Mouse (Mus musculus) kidney, adult 2 months (tissue): ENCODE data around the gene Stk38. TPM values are rescaled to one million over a fixed set of nuclear protein-coding genes. Genes with fewer than 3 reads are reported as not detected.

Experiments
- DNase-seq: peaks from one replicate; pipeline ENCODE4 v3.0.0; 2021
- H3K27ac ChIP-seq: fragments of 200-500 bp; 2 replicates; pipeline ENCODE4 v1.5.1; 2012; ENCODE audit warnings: low read depth, low read length, control low read depth, inconsistent platforms; ENCODE audit not compliant: insufficient read depth
- H3K27me3 ChIP-seq: fragments of 200-500 bp; replicated peaks from 2 replicates; pipeline ENCODE4 v1.6.1; 2012; ENCODE audit warnings: mild to moderate bottlenecking, moderate library complexity, low read length, inconsistent platforms; ENCODE audit not compliant: control insufficient read depth, insufficient read depth
- H3K36me3 ChIP-seq: fragments of 200-500 bp; 2 replicates; pipeline ENCODE4 v1.6.1; 2012; ENCODE audit warnings: mild to moderate bottlenecking, moderate library complexity, low read length, inconsistent platforms; ENCODE audit not compliant: control insufficient read depth, insufficient read depth
- H3K4me1 ChIP-seq: fragments of 200-500 bp; 2 replicates; pipeline ENCODE4 v1.6.1; 2011; ENCODE audit warnings: low read length; ENCODE audit not compliant: control insufficient read depth, insufficient read depth
- H3K4me3 ChIP-seq: fragments of 200-500 bp; 2 replicates; pipeline ENCODE4 v1.5.1; 2011; ENCODE audit warnings: mild to moderate bottlenecking, low read depth, low read length, control low read depth; ENCODE audit not compliant: insufficient read depth
- CTCF ChIP-seq: fragments of 200-500 bp; conservative IDR thresholded peaks from 2 replicates; pipeline ENCODE4 v1.5.1; 2011; ENCODE audit warnings: low read depth, mild to moderate bottlenecking, control low read depth, low read length, moderate library complexity, mixed read lengths; ENCODE audit not compliant: insufficient read depth, insufficient read length
- POLR2A ChIP-seq: fragments of 200-500 bp; IDR thresholded peaks from one replicate; pipeline ENCODE4 v1.6.1; 2011; ENCODE audit warnings: low read depth, low read length, control low read depth
- WGBS: fragments of 180-500 bp; shearing (Covaris S2); methylation state at CpG from one replicate; pipeline ENCODE4 v1.1.7; 2018; 5-methylcytosine and 5-hydroxymethylcytosine counted together
- polyA plus RNA-seq: library from polyadenylated mRNA; depleted of rRNA; stranded (reverse); fragments of >200 nt; gene quantifications from 2 replicates; pipeline ENCODE4 v1.2.3, GENCODE M21; 2012; rRNA removed

Gene Stk38
- 61.7 and 66.8 TPM in 2 replicates for polyA plus RNA-seq

GRCm38 (mm10) chr17:29007641-29008325 lies at the start of gene Stk38:
TSS of gene Stk38 (minus strand) at chr17:29007995.
- no peaks in the 10 kb centered on the region for H3K36me3 ChIP-seq
- peak within 1 kb of the TSS; percentile 100 for H3K4me3 ChIP-seq
- peak within 1 kb of the TSS; percentile 96 for H3K27ac ChIP-seq
- H3K27me3 ChIP-seq: no peaks in the 10 kb centered on the region
- H3K4me1 ChIP-seq: peaks cover 17% of the 10 kb centered on the region; the same call in 1 of the 2 replicates
- peak; percentile 94 for DNase-seq
- WGBS: under 1% methylated on average over 65 of the region's 65 CpGs
- peak; percentile 47 for TF ChIP-seq POLR2A
- TF ChIP-seq CTCF: no peak

- Histone ChIP-seq H3K4me3 (no peak overlapping the region), H3K36me3 (no peaks in the 10 kb centered on the region), H3K27me3 (no peaks in the 10 kb centered on the region), H3K4me1 (no peaks in the 10 kb centered on the region), H3K27ac (no peak overlapping the region)
- 80% methylated on average over 11 of the region's 11 CpGs for WGBS
- DNase-seq: no peak
- no peak for TF ChIP-seq POLR2A
- no peak for TF ChIP-seq CTCF
These were observed 49.6 kb upstream of the Stk38 start for GRCm38 (mm10) chr17:29057361-29057890.

GRCm38 (mm10) chr17:29056699-29057151 lies 48.9 kb upstream of the Stk38 start:
- DNase-seq: no peak
- no peak overlapping the region for H3K27ac ChIP-seq

GRCm38 (mm10) chr17:29056207-29056606 lies 48.4 kb upstream of the Stk38 start:
- H3K36me3 ChIP-seq: no peaks in the 10 kb centered on the region
- H3K4me3 ChIP-seq: no peak overlapping the region
- TF ChIP-seq POLR2A (no peak), CTCF (no peak)
- no peaks in the 10 kb centered on the region for H3K27me3 ChIP-seq
- H3K4me1 ChIP-seq: no peaks in the 10 kb centered on the region
- DNase-seq: no peak
- H3K27ac ChIP-seq: no peak overlapping the region
- WGBS: 45% methylated on average over 7 of the region's 7 CpGs

More at GRCm38 (mm10) chr17:29056699-29057151, 48.9 kb upstream of the Stk38 start:
- no peaks in the 10 kb centered on the region for H3K4me1 ChIP-seq
- no peaks in the 10 kb centered on the region for H3K36me3 ChIP-seq
- WGBS: 21% methylated on average over 8 of the region's 8 CpGs
- no peak overlapping the region for H3K4me3 ChIP-seq
- H3K27me3 ChIP-seq: no peaks in the 10 kb centered on the region
- TF ChIP-seq CTCF (no peak), POLR2A (no peak)

- no peaks in the 10 kb centered on the region for H3K4me1 ChIP-seq
- no peak overlapping the region for H3K27ac ChIP-seq
- 66% methylated on average over 5 of the region's 5 CpGs for WGBS
- H3K36me3 ChIP-seq: no peaks in the 10 kb centered on the region
- DNase-seq: no peak
- no peaks in the 10 kb centered on the region for H3K27me3 ChIP-seq
- no peak overlapping the region for H3K4me3 ChIP-seq
- TF ChIP-seq POLR2A (no peak), CTCF (no peak)
These were observed 47.8 kb upstream of the Stk38 start for GRCm38 (mm10) chr17:29055586-29055985.

- H3K27ac ChIP-seq: no peak overlapping the region
- no peaks in the 10 kb centered on the region for H3K4me1 ChIP-seq
- TF ChIP-seq CTCF (no peak), POLR2A (no peak)
These were observed 46.6 kb upstream of the Stk38 start for GRCm38 (mm10) chr17:29054429-29054828.

GRCm38 (mm10) chr17:29053841-29054240 lies 46.0 kb upstream of the Stk38 start:
- no peak for TF ChIP-seq CTCF
- no peak for TF ChIP-seq POLR2A
- H3K4me3 ChIP-seq: no peak overlapping the region
- H3K4me1 ChIP-seq: no peaks in the 10 kb centered on the region
- DNase-seq: peak; percentile 83
- H3K36me3 ChIP-seq: no peaks in the 10 kb centered on the region
- 32% methylated on average over 7 of the region's 7 CpGs for WGBS
- H3K27me3 ChIP-seq: no peaks in the 10 kb centered on the region
- H3K27ac ChIP-seq: no peak overlapping the region

More at GRCm38 (mm10) chr17:29054429-29054828, 46.6 kb upstream of the Stk38 start:
- Histone ChIP-seq H3K36me3 (no peaks in the 10 kb centered on the region), H3K27me3 (no peaks in the 10 kb centered on the region), H3K4me3 (no peak overlapping the region)
- WGBS: 73% methylated on average over 6 of the region's 6 CpGs
- no peak for DNase-seq
